Mouse (Mus musculus) gastrocnemius, adult 18-20 months (tissue): ENCODE measurements around the gene Zfp512b. TPM values are rescaled to one million over a fixed set of nuclear protein-coding genes. Genes with fewer than 3 reads are reported as not detected.

ENCODE experiments used
- microRNA-seq: library from miRNA; unstranded; fragments of <30 nt; microRNA quantifications from one replicate; pipeline ENCODE4 v1.2.0, GENCODE M21; 2021
- total RNA-seq, 2 experiments: library from RNA; stranded (reverse); gene quantifications; 2 replicates each; pipeline ENCODE4 v1.2.3; 2021

Zfp512b gene
- total RNA-seq, 2 experiments from 2014 or later, result 13.5 to 18.0 TPM

Small RNA genes within 50 kb of the gene (microRNA-seq; reads per million reads assigned to microRNA genes)
- gene Mir7006, result not detected

Other genes with a start within 250 kb of the Zfp512b start
- 10 to 100 TPM; 11.7 to 12.4 TPM for gene Zgpat, start 227.9 kb downstream of the Zfp512b start, total RNA-seq
- 10 to 100 TPM; 23.0 to 26.5 TPM for gene Arfrp1, start 227.4 kb downstream of the Zfp512b start, total RNA-seq
- 1 to 10 TPM; 3.8 to 4.5 TPM for gene Lime1, start 212.7 kb downstream of the Zfp512b start, total RNA-seq
- gene Zbtb46, start 133.4 kb downstream of the Zfp512b start, total RNA-seq, result 1 to 10 TPM; 3.3 to 5.9 TPM
- gene Abhd16b, start 99.6 kb downstream of the Zfp512b start, total RNA-seq, result not detected
- gene Tpd52l2, start 95.7 kb downstream of the Zfp512b start, total RNA-seq, result 10 to 100 TPM; 48.9 to 51.1 TPM
- gene Dnajc5, start 72.3 kb downstream of the Zfp512b start, total RNA-seq, result 10 to 100 TPM; 42.2 to 47.7 TPM
- 10 to 100 TPM; 23.2 to 23.4 TPM for gene Uckl1, start 7.9 kb downstream of the Zfp512b start, total RNA-seq
- gene Prpf6, start 935 bp downstream of the Zfp512b start, total RNA-seq, result 10 to 100 TPM; 30.8 to 34.2 TPM
- 1 to 10 TPM; 1.3 to 3.2 TPM for gene Samd10, start 6.4 kb upstream of the Zfp512b start, total RNA-seq
- gene Gm29797, start 64.2 kb upstream of the Zfp512b start, total RNA-seq, result not detected
- 10 to 100 TPM in 1 of 2 experiments, 1 to 10 TPM in 1; 9.7 to 22.1 TPM for gene Sox18, start 78.8 kb upstream of the Zfp512b start, total RNA-seq
- 1 to 10 TPM; 6.6 to 6.9 TPM for gene Tcea2, start 87.5 kb upstream of the Zfp512b start, total RNA-seq
- 1 to 10 TPM; 2.4 to 4.3 TPM for gene Rgs19, start 101.2 kb upstream of the Zfp512b start, total RNA-seq
- not detected for gene Lkaaear1, start 105.6 kb upstream of the Zfp512b start, total RNA-seq
- not detected for gene Oprl1, start 122.2 kb upstream of the Zfp512b start, total RNA-seq
- not detected for gene Myt1, start 170.5 kb upstream of the Zfp512b start, total RNA-seq
- 10 to 100 TPM; 41.5 to 45.8 TPM for gene Pcmtd2, start 245.1 kb upstream of the Zfp512b start, total RNA-seq